Comparison of ENCODE assay signal across 18 mouse cellular contexts in the genomic region with DNA sequence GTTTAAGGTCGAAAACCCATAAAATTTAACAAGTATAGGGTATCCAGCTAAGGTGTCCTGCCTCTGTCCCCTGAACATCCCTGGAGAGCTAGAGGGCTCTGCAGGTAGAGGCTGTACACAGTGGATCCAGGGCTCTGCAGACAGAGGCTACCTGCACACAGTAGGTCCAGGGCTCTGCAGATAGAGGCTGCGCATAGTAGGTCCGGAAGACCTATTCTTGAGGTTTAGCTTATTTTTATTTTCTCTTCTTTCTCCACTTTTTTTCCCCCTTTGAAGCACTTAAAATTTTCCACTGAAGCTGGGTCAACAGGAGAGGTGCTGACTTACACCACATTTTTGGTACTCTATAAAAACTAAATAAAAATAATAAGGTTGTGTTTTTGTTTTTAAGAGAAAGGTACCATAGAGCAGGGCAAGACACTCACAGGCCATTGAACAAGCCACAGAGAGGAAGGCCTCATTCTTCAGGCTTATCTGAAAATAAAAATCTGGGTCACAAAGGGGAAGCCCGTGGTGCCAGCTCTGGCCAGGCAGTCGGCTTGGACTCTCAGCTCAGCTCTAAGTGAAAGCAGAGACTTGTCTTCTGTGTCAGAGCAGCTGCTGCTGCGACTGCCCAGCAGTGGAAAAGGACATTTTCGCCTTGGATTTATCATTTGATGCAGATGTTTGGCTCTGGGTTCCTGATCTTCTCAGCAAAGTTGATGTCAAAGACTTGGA. TPM values are rescaled to one million over a fixed set of nuclear protein-coding genes. Genes with fewer than 3 reads are reported as not detected.
DNase-seq lines count a peak whose midpoint lies in the region; ATAC-seq and TF ChIP-seq lines count a peak whose summit lies in the region.
"Had no signal": no experiment of that assay in that cellular context is flagged by ENCODE, and none has a peak within 500 bp of the region (broad histone marks: within the 10 kb centered on the region; RNA-seq: fewer than 3 reads in every experiment).

No protein-coding gene starts in this region.

- H3K4me3 ChIP-seq in lung, postnatal 0 days (ENCODE audit: low read depth, low read length): no peak overlapping the region
- H3K4me3 ChIP-seq in heart, embryonic 12.5 days: no peak overlapping the region
- H3K4me3 ChIP-seq: hindbrain, embryonic 15.5 days; lung, embryonic 15.5 days; stomach, embryonic 15.5 days had no signal

- no peak overlapping the region for H3K9ac ChIP-seq in lung, postnatal 0 days (replicated peaks; ENCODE audit: low read depth)
- H3K9ac ChIP-seq in heart, embryonic 12.5 days: no peak overlapping the region
- H3K9ac ChIP-seq: forebrain, postnatal 0 days; hindbrain, embryonic 15.5 days; lung, embryonic 15.5 days; stomach, embryonic 15.5 days had no signal

- WGBS in lung, postnatal 0 days: 59% methylated on average over 7 of the region's 7 CpGs
- WGBS in heart, embryonic 12.5 days: 61% methylated on average over 7 of the region's 7 CpGs

- DNase-seq in gastrocnemius, postnatal 25 days: peak; percentile 20
- no peak for DNase-seq in gastrocnemius, postnatal 10 days
- peak; percentile 40 for DNase-seq in lung, postnatal 0 days (ENCODE audit: low spot score)
- DNase-seq in lung, postnatal 14 days: no peak
- DNase-seq in left cerebral cortex, adult 8-10 months (ENCODE audit: low spot score in 2 of 2): no peak
- no peak for DNase-seq in retina, embryonic 14.5 days (ENCODE audit: low spot score)
- DNase-seq: adrenal gland, postnatal 25 days; forebrain, postnatal 0 days; gastrocnemius, postnatal 36 days; kidney, postnatal 10 days had no signal

- no peaks in the 10 kb centered on the region for H3K36me3 ChIP-seq in lung, postnatal 0 days (ENCODE audit: insufficient read depth, low read length)
- H3K36me3 ChIP-seq in heart, embryonic 12.5 days: no peaks in the 10 kb centered on the region
- H3K36me3 ChIP-seq: hindbrain, embryonic 15.5 days; lung, embryonic 15.5 days; stomach, embryonic 15.5 days had no signal

- no peak overlapping the region for H3K4me2 ChIP-seq in lung, postnatal 0 days (replicated peaks; ENCODE audit: low read depth, low read length)
- no peak overlapping the region for H3K4me2 ChIP-seq in heart, embryonic 12.5 days
- H3K4me2 ChIP-seq: hindbrain, embryonic 15.5 days; lung, embryonic 15.5 days; stomach, embryonic 15.5 days had no signal

- no peak for TF ChIP-seq CTCF in lung, postnatal 0 days (IDR thresholded peaks at IDR 0.05)

- no peak for ATAC-seq in lung, postnatal 0 days
- ATAC-seq in heart, embryonic 12.5 days (ENCODE audit: insufficient number of reproducible peaks, low FRiP score): no peak
- ATAC-seq: activated CD4-positive, CD25-positive, alpha-beta regulatory T cell, adult 4 months; forebrain, postnatal 0 days; intestine, postnatal 0 days had no signal

- peak overlapping the region; percentile 66 for H3K27ac ChIP-seq in lung, postnatal 0 days (ENCODE audit: low read length)
- peak overlapping the region; percentile 89 for H3K27ac ChIP-seq in heart, embryonic 12.5 days (ENCODE audit: poor library complexity, severe bottlenecking)
- H3K27ac ChIP-seq: hindbrain, embryonic 15.5 days; stomach, embryonic 15.5 days had no signal

- no peak for TF ChIP-seq EP300 in lung, postnatal 0 days (IDR thresholded peaks at IDR 0.05)

- H3K27me3 ChIP-seq in lung, postnatal 0 days (replicated peaks; ENCODE audit: insufficient read depth, low read length): no peaks in the 10 kb centered on the region
- no peaks in the 10 kb centered on the region for H3K27me3 ChIP-seq in heart, embryonic 12.5 days (replicated peaks)
- H3K27me3 ChIP-seq: hindbrain, embryonic 15.5 days; lung, embryonic 15.5 days; stomach, embryonic 15.5 days had no signal

- peaks cover 11% of the 10 kb centered on the region for H3K4me1 ChIP-seq in lung, postnatal 0 days (ENCODE audit: insufficient read depth, low read depth, low read length)
- H3K4me1 ChIP-seq in heart, embryonic 12.5 days (replicated peaks): peaks cover 26% of the 10 kb centered on the region
- H3K4me1 ChIP-seq: hindbrain, embryonic 15.5 days; stomach, embryonic 15.5 days had no signal

- no peaks in the 10 kb centered on the region for H3K9me3 ChIP-seq in lung, postnatal 0 days (ENCODE audit: low read length)
- no peaks in the 10 kb centered on the region for H3K9me3 ChIP-seq in heart, embryonic 12.5 days (replicated peaks)
- H3K9me3 ChIP-seq: hindbrain, embryonic 15.5 days; lung, embryonic 15.5 days; stomach, embryonic 15.5 days had no signal

RNA-seq across cellular contexts. Expression of a gene that starts 18.0 kb away (rescaled TPM):
- under 1 TPM in 1 of 2 experiments, not detected in 1; 0.08 TPM for total RNA-seq in gastrocnemius, postnatal 25 days (2021)
- under 1 TPM; 0.52 to 0.70 TPM for total RNA-seq in gastrocnemius, postnatal 10 days (2021)
- polyA plus RNA-seq in lung, postnatal 0 days (2015; fragmentation: Nextera tagmentation; extraction: Ambion mirVana): 11.5 and 15.8 TPM in 2 replicates
- polyA plus RNA-seq in heart, embryonic 12.5 days (2016; fragmentation: Nextera tagmentation; extraction: Ambion mirVana): 0.53 and 1.1 TPM in 2 replicates
- total RNA-seq in left cerebral cortex, adult 8-10 months (2022): 1 to 10 TPM in 3 of 4 experiments, under 1 TPM in 1; 0.06 to 3.3 (median 1.5) TPM
- total RNA-seq: megakaryocyte-erythroid progenitor cell, adult 5-6 weeks; neutrophil, adult 5-6 weeks had no signal

Comparison
In these comparisons a context has a peak if more than half of its experiments do, and no peak if none do; other contexts are left out.
1. DNase-seq: peak in gastrocnemius, postnatal 25 days (single experiment) and lung, postnatal 0 days (single experiment); none in gastrocnemius, postnatal 10 days (single experiment), lung, postnatal 14 days (single experiment), left cerebral cortex, adult 8-10 months (0 of 2) and retina, embryonic 14.5 days (single experiment).